Mouse (Mus musculus) CH12F3 (cell line): ENCODE measurements around the gene Msl1.

ENCODE experiments used
- in situ Hi-C: fragments of 300-500 bp; cut with MboI; formaldehyde crosslinking; loops from 2 replicates; pipeline ENCODE4 v1.14.3; 2020; ENCODE audit warnings: low sequenced_read_pairs

The Msl1 gene

DNA sequence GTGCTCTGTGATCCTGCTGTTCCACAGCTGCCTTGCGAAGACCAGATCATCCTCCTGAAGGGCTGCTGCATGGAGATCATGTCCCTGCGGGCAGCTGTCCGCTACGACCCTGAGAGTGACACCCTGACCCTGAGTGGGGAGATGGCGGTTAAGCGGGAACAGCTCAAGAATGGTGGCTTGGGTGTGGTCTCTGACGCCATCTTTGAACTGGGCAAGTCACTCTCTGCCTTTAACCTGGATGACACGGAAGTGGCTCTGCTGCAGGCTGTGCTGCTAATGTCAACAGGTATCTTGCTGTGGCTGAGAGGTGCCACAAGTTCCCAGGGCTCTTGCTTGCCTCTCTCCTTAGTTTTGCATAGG is 31.8 kb upstream of the Msl1 start:
- in situ Hi-C loops, result no loop called here

DNA sequence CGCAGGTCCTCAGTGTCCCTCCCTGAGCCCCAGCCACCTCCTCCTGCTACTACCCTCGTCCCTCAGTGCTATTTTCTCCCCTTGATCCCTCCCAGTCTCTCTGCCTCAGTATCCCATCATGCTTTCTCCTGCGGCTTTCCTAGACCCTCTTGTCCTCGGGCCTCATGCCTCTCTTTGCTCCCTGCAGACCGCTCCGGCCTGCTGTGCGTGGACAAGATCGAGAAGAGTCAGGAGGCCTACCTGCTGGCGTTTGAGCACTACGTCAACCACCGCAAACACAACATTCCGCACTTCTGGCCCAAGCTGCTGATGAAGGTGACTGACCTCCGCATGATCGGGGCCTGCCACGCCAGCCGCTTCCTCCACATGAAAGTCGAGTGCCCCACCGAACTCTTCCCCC is 31.2 kb upstream of the Msl1 start:
- in situ Hi-C loops, result no loop called here

DNA sequence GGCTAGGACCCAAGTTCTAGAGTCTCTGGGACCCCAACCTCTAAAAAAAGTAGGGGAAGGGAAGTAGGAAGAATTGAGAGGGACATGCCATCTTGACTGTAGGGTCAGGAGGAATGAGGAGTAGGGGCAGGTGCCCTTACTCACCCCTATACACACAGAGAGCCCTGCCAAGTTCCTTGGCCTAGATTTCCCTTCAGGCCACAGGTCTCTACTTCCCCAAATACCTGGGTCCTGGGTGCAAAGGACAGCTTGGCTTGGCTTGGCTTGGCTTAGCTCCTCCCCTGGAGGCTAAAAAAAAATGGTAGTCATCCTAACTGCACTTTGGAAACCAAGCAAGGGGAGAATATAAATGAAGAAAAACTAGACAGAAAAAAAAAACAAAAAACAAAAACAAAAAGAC is 30.6 kb upstream of the Msl1 start:
- in situ Hi-C loops, result no loop called here

DNA sequence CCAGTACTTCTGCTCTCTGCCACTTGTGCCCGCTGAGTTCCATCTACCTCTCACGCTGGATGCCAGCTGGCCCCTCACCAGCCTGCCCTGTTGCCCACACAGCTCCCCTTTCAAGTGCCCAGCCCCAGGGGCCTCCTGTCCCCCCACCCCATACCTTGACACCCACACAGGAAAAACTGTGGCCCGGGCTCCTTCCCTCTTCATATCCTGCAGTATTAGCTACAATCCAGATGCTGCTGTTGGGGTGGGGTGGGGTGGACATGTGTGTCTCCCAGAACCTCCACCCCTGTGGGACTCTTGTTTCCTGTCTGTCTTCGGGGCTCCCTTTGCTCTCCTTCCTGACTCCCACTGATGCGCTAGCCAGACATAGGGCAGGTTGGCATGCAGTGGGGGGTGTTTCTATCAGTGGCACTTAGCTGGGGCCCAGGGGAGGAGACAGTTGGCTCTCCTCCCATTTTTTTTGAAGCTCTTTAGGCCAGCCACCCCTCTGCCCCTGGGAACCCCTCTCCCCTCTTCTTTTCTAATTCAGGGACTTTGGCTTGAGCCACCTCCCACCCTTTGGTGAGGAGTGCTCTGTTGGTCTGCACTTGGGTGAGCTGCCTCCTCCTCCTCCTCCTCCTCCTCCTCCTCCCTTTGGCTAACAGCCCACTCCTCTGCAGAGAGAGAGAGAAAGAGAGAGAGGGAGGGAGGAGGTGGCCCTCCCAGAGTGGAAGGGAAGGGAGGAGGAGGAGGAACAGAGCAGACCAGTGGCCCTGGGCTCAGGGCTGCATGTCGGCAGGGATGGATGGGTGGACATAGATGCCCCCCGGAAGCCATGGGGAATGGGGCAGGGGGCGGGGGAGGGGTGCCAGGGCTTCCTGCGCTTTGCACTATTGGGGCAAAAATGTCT is 29.7 kb upstream of the Msl1 start:
- in situ Hi-C loops, result no loop called here

DNA sequence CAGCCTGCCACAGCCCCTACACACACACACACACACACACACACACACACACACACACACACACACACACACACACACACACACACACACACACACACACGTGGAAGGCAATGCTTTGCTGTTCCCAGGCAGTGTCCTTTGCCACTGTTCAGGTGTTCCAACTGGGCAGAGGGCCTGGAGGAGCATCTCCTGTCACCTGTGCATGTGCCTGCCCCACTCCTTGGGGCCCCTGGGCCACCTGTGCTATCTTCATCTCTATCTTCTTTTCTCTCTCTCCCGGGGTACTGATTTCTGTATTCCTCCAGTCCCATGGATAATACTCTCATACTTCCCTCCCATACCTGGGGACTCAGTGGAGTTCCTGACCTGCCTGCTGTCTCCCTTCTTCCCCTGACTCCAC is 29.0 kb upstream of the Msl1 start:
- in situ Hi-C loops, result no loop called here

DNA sequence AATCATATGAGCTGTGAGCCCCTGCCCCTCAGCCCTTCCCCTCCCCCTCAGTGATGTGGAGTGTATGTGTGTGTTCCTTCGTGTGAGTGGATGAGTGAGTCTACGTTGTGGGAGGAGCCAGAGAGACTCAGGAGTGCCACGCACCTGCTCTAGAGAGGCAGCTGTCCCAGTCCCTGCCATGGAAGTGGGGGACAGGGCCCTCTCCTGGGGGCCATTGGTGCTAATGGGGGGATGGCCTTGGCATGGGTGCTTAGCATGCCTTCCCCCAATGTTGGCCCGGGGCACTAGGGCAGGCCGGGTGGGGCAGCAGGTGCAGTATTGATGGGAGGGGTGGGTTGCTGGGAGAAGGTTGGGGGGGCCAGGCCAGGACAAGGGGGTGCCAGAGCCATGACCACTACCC is 28.5 kb upstream of the Msl1 start:
- in situ Hi-C loops, result no loop called here

DNA sequence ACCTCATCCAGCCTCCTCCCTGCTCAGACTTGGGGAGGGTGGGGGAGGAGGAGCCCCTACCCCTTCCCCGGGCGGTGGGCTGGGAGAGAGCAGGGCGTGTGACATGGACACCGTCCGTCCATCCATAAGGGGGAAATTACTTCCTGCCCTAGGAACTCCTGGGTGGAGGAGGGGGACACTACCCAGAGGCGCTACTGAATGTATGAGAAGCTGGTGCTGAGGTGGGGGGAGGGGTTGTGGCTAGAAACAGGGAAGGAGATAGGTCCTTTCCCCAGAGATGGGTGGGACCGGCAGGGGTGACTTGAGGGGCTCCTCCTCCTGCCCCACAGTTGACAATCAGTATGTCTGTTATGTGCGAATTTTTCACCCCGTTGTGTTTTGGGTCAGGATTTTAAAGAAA is 28.0 kb upstream of the Msl1 start:
- in situ Hi-C loops, result no loop called here

DNA sequence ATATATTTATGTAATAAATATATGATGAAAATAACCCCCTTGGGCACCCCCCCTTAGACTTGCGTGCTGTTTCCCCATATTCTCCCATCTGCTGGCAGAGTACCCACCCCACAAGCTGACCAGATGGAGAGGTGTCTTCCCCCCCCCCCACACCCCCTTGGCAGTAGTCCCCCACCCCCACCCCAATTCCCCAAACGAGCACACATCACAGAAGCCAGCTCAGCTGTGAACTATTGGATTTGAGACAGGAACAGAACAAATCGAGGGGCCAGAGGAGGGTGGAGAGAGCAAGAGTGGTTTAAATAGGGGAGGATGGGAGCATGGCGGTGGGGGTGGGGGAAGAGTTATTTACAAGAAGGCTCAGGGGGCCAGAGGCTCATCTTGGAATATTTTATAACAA is 27.6 kb upstream of the Msl1 start:
- in situ Hi-C loops, result no loop called here

DNA sequence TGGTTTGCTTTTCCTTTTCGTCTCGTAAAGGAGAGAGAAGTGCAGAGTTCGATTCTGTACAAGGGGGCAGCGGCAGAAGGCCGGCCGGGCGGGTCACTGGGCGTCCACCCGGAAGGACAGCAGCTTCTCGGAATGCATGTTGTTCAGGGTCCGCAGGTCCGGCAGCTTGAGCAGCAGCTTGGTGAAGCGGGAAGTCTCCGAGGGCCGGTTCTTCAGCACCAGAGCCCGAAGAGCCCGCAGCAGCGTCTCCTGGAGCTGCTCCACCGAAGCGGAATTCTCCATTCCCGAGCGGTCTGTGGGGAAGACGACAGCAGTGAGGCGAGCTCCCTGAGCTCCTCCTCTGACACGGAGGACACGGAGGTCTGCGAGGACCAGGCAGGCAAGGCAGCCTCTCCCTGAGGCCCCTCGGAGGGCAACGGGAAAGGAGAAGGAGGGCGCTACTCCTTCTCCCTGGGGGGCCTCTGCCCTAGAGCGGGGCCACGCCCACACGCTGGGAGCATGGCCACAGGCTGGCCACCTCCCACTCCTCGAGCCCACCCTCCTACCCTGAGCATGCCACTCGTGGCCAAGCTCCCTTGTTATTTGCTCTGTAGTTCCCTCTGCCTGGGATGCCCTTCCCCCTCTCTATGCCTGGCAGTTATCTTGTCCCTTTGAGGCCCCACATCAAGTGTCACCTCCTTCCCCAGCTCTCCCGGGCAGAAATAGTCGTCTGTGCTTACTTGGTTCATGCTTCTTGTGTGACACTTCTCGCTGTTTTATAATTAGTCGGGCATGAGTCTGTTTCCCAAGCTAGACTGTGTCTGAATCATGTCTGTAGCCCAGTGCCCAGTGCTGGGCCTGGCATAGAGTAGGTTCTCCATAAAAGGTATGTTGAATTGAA is 26.9 kb upstream of the Msl1 start:
- in situ Hi-C loops, result no loop called here

DNA sequence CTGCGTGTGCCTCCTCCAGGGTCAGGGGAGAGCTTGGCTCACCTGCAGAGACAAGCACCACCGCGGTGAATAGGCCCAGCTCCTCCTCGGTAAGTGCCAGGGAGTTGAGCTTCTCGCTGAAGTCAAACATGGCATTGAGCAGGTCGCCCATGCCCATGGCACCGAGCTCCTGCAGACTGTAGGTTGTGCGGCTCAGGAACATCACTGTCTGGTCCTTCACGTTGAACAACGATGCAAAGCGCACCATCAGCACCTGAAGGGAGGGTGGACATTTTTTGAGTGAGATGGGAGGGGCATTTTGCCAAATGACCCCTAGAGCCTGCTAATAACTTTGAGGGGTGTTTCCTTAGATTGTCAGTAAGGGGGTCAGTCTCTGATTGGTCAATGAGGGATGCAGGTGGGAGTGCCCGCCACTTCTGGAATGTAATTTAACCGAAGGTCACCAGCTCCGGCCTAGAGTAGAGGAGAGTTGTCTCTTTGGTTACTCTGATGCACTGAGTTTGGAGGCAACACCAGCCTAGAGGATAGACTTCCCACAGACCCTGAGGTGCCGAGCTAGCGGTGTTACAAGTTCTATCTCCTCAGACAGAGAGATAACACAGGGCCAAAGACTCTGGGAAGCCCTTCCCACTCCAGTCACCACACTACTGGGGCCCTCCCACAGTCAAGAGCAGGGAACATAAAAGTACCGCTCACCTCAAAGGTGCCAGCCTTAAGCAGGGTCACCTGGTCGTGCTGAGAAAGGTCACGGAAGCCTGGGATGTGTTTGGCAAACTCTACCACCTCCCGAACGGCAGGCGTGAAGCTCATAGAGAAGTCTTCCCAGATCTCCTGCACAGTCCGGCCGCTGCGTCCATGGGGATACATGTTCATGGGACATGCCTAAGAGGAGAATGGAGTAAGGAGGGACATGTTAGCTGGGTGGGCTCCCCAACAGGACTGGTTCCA is 26.0 kb upstream of the Msl1 start:
- in situ Hi-C loops, result no loop called here

DNA sequence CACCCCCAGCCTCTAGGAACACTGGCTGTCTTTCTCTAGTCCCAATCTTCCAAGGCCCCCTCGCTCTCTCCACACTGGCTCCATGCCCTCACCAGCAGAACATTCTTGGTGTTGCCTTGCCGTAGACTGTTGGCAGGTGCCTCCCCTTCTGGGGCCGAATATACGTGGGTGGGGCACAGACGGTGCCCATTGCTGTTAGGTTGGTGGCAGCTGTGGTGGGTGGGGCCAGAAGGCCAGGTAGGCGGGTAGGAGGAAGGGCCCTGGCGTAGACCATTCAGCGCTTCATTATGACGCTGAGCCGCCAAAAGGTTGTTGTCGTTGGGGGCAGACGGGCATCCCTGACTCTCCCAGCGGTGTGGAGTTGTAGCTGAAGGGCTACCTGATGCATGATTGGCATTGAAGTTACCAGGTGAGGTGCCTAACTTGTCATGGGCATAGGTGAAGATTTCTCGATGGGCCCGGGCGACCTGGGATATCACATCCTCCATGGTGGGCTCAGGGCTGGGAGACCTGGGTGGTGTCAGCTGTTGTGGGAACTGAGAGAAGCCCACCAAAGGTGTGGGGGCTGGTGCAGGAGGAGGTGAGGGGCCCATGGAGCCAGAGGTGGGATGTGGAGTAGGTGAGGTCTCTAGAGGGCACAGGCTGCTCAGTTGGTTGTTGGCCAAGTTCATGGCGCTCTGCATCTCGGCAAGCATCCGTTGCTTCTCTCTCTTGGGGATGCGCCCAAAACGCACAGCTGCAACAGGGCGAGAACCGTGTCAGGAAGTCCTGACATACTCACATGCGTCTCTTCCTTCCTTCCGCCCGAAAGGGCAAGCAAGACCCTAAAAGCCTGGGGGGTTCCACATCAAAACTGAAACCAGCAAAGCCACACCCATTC is 25.0 kb upstream of the Msl1 start:
- in situ Hi-C loops, result no loop called here

DNA sequence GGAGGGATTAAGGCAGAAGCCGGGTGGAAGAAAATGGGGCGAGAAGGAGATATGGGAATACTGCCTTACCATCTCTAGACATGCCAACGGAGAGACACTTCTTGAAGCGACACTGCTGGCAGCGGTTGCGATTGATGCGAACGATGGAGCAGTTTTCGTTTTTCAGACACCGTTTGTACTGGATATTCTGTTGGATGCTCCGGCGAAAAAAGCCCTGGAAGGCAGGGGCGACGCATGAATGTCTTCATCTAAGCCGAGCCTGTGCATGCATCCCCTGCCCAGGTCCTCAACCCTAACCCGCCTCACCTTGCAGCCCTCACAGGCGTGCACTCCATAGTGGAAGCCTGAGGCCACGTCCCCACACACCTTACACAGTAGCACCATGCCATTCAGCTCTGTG is 24.2 kb upstream of the Msl1 start:
- in situ Hi-C loops, result no loop called here

DNA sequence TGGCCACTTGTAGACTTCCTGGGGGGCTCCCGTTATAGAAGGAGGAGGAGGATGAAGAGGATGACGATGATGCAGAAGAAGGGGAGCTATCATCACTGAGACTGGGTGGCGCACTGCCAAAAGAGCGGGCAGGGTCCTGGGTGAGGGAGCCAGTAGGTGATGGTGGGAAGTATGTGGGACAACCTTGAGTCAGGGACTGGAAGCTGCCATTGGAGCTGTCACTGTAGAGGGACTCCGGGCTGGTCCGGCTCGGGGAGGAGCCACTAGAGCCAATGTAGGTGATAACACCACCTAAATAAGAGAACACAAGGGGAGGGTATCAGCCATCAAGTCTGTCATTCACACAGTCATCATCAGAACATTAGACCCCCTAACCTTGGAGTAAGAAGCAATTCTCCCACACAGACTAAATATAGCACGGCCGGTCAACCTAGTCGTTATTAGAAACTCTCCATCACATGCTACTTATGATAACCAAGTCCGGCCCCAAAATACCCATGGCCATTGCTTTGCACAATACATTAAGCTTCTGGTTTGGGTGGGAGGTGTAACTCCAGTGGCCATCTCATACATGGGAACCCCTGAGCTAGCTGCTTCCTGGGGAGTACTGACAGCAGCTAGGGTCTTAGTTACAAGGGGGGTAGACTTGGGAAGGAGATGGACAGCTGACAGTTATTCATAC is 23.3 kb upstream of the Msl1 start:
- in situ Hi-C loops, result no loop called here

DNA sequence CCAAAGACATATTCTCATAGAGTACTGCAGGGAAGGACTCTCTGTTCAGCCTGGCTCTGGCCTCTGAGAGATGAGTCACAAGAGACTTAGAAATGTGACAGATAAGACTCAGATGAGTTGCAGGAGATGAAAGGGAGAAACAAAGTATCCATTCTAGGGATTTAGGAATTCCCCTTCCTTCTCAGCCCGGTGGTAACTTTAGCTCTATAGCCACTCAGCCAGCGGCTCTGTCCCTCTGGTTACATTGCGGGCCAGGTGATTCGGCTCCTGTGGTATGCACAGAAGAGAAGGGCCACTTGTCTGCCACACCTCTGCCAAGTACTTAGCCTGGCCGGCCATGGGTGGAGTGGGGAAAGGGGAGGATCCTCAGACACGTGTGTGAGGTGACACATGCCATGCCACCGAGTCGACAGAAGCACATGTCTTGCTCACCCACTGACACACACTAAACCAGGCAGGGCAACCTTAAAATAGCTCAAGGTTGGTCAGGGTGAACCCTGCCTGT is 22.6 kb upstream of the Msl1 start:
- in situ Hi-C loops, result no loop called here

DNA sequence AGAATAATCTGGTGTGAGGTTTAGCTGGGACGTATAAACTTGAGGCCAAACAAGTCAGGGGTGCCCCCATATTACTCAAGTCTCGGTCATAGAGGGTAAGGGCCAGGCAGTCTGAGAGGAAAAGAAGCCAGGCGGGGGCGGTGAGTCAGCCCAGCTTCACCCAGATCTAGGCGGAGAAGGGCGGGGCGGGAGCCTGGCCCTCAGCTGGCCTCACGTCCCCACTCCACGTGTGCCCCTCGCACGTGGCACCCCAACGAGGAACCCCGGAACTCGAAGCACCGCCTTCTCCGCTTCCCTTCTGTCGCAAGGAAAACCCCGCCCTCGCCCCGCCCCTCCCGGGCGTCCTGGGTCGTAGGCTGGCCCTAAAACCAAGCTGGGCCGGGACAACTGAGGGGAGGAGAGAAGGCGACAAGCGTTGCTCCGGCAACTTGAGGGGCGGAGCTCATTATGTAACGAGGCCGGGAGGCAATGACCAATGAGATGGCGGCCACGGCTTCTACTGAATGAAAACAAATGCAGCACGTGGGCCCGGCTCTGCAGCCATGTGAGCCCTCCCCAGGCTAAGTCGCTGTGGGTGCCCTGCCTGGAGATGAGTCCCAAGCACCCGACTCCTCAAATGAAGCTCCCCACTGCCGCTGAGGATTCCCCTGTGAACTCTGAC is 21.6 kb upstream of the Msl1 start:
- in situ Hi-C loops, result no loop called here

DNA sequence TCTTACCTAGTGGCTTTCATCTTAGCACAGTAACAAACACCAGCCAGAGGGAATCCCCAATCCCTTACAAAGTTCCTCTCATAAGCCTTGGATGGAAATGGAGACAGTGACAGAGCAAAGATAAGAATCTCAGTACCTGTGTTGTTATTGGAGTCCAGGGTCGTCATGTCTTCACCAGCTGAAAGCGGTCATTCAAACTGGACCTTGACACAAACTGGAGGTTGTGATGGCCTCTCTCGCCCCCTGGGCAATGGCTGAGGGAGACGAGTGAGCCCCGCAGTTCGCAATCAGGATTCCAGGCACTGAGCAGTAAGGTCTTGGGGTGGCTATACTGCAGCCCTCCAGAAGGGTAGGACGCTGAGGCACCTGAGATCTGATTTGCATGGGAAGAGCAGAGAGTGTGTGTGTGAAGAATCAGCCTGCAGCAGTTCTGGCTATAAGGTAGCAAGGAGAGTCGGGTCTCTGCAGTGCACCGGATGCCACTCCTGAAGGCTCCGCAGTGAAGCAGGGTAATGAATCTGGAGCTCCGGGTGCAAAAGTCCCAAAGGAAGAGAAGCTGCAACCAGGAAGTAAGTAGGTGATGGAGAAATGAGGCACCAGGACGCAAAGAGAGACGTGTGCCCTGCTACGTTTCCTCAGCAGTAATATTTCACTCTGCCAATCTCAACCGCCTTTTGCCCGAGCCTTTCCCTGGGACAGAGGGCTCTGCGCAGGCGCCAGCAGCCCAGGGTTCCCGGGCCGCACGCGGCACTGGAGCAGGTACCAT is 20.6 kb upstream of the Msl1 start, which contains the start of gene Nr1d1:
Nr1d1 (minus strand) TSS at position 752 of the 766 bp plus-strand sequence.
- in situ Hi-C loops, result loop anchor here (5.0 kb wide), 1 partner anchor 72 kb away; the partner anchor contains the start of gene Csf3

DNA sequence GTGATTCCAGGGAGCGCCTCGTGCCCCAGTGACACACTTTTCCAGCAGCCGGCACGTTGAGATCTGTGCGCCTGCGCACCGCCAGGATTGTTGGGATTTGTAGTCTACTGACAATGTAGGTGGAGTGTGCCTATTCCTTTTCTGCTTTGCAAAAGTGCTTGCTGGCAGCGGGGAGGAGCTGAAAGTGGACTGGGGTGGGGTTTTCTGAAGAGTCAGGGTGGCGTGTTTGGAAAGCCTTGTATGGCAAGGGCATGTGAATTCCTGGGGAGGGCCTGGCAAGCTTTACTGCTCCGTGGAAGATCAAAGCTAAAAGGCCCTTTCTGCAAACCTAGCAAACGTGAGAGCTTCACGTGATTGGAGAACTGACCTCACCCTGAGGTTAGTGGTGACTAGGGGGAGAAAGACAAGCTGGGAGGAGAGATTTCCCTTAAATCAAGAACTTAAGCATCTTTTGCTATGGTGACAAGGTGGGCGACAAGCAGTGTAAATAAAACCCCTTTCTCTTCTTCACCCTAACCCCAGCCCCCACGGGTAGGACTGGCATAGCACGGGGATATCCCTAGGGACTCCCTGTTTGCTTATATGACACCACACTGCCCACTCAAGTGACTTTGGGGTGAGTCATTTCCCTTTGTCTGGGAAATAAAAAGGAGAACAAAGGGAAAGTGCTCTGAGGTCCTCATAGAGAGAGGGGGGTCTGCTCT is 19.8 kb upstream of the Msl1 start:
- in situ Hi-C loops, result loop anchor here (5.0 kb wide), 1 partner anchor 73 kb away; the partner anchor contains the start of gene Csf3
